Mouse (Mus musculus): ENCODE measurements around the gene Pdzk1ip1.

Gene Pdzk1ip1

GRCm38 (mm10) chr4:115121608-115122007 lies 33.1 kb downstream of the Pdzk1ip1 start:
- no peak for DNase-seq (ENCODE audit: low spot score in 2 of 2)

GRCm38 (mm10) chr4:115123507-115123906 lies 35.0 kb downstream of the Pdzk1ip1 start:
- no peak for DNase-seq (ENCODE audit: low spot score in 2 of 2)

- DNase-seq (ENCODE audit: low spot score in 2 of 2): no peak
Measured at GRCm38 (mm10) chr4:115124713-115125112, 36.2 kb downstream of the Pdzk1ip1 start.

- peak in 1 of 2 experiments; percentile 9 for DNase-seq (ENCODE audit: low spot score in 2 of 2)
Measured at GRCm38 (mm10) chr4:115133085-115133484, 44.6 kb downstream of the Pdzk1ip1 start.

- DNase-seq (ENCODE audit: low spot score in 2 of 2): peak; percentile 72 to 76
Measured at GRCm38 (mm10) chr4:115133621-115134295, 45.2 kb downstream of the Pdzk1ip1 start, which contains the start of gene Cyp4x1. TSS of gene Cyp4x1 (minus strand) at chr4:115134281.

- DNase-seq (ENCODE audit: low spot score in 2 of 2): peak; percentile 18 to 46
Measured at GRCm38 (mm10) chr4:115134296-115134630, 45.8 kb downstream of the Pdzk1ip1 start.
